Mouse (Mus musculus) megakaryocyte progenitor cell, adult 5-6 weeks (primary cell): ENCODE results near the gene Rsc1a1. TPM values are rescaled to one million over a fixed set of nuclear protein-coding genes. Genes with fewer than 3 reads are reported as not detected.
A peak's percentile ranks its signal among the peaks of the same experiment; 100 is the strongest.

Experiments used
- ATAC-seq: replicated peaks from 2 replicates; pipeline ENCODE4 v1.8.0; 2016; ENCODE audit warnings: mild to moderate bottlenecking, moderate TSS enrichment, inconsistent platforms; ENCODE audit not compliant: poor library complexity
- total RNA-seq, 2 experiments: library from RNA; stranded (forward) in 1 of 2; stranded (reverse) in 1 of 2; fragments of 157-497, 149-512 nt in 1 of 2; fragments of 200-1000 nt in 1 of 2; gene quantifications; 2 replicates each; pipeline versions ENCODE4 v1.2.3 to v1.2.4; 2015 to 2017

Gene Rsc1a1
- total RNA-seq, 2 experiments from 2014 or later = 7.6 to 22.7 TPM

- no peak for ATAC-seq
These were observed 19.2 kb upstream of the Rsc1a1 start for GRCm38 (mm10) chr4:141704625-141705024.

GRCm38 (mm10) chr4:141694719-141695118 lies 9.3 kb upstream of the Rsc1a1 start:
- ATAC-seq = no peak

GRCm38 (mm10) chr4:141688505-141688904 lies 3.1 kb upstream of the Rsc1a1 start:
- ATAC-seq = peak; percentile 86

- no peak for ATAC-seq
These were observed 1.1 kb upstream of the Rsc1a1 start for GRCm38 (mm10) chr4:141686525-141686924.

- ATAC-seq = no peak
These were observed 694 bp upstream of the Rsc1a1 start for GRCm38 (mm10) chr4:141686093-141686492.

GRCm38 (mm10) chr4:141682706-141683230 lies 2.6 kb downstream of the Rsc1a1 start:
- ATAC-seq = no peak

GRCm38 (mm10) chr4:141681767-141682166 lies 3.6 kb downstream of the Rsc1a1 start:
- no peak for ATAC-seq

- no peak for ATAC-seq
These were observed 4.5 kb downstream of the Rsc1a1 start for GRCm38 (mm10) chr4:141680892-141681291.

- no peak for ATAC-seq
These were observed 6.4 kb downstream of the Rsc1a1 start for GRCm38 (mm10) chr4:141679016-141679415.

- 0 out of 2 replicates have a peak, but pooled peaks have one; percentile 17 for ATAC-seq
These were observed 8.9 kb downstream of the Rsc1a1 start for GRCm38 (mm10) chr4:141676462-141676979.

GRCm38 (mm10) chr4:141672325-141672724 lies 13.1 kb downstream of the Rsc1a1 start:
- no peak for ATAC-seq

- no peak for ATAC-seq
These were observed 14.0 kb downstream of the Rsc1a1 start for GRCm38 (mm10) chr4:141671389-141671788.

- peak; percentile 86 for ATAC-seq
These were observed 15.3 kb downstream of the Rsc1a1 start for GRCm38 (mm10) chr4:141669898-141670712.

GRCm38 (mm10) chr4:141664799-141665198 lies 20.6 kb downstream of the Rsc1a1 start, which contains the start of gene Plekhm2:
TSS of gene Plekhm2 (minus strand) at chr4:141664899.
- no peak for ATAC-seq

GRCm38 (mm10) chr4:141664011-141664745 lies 21.2 kb downstream of the Rsc1a1 start:
- peak; percentile 85 for ATAC-seq

GRCm38 (mm10) chr4:141663122-141663931 lies 22.1 kb downstream of the Rsc1a1 start:
- peak; percentile 12; the same call in 1 of the 2 replicates for ATAC-seq

GRCm38 (mm10) chr4:141660884-141661283 lies 24.5 kb downstream of the Rsc1a1 start:
- no peak for ATAC-seq

GRCm38 (mm10) chr4:141659739-141660138 lies 25.7 kb downstream of the Rsc1a1 start:
- ATAC-seq = no peak

GRCm38 (mm10) chr4:141658846-141659484 lies 26.4 kb downstream of the Rsc1a1 start:
- ATAC-seq = no peak

GRCm38 (mm10) chr4:141656932-141657331 lies 28.5 kb downstream of the Rsc1a1 start:
- no peak for ATAC-seq
